Mouse (Mus musculus): ENCODE measurements around the gene Olfr766-ps1. TPM values are rescaled to one million over a fixed set of nuclear protein-coding genes. Genes with fewer than 3 reads are reported as not detected.
"Not testable (repeated sequence)": the region's sequence is repeated elsewhere in the genome, so short reads cannot be mapped to it uniquely, and the experiment has no call there.

Olfr766-ps1 gene
- total RNA-seq (2021) = not detected
- long read RNA-seq = 0 reads

DNA sequence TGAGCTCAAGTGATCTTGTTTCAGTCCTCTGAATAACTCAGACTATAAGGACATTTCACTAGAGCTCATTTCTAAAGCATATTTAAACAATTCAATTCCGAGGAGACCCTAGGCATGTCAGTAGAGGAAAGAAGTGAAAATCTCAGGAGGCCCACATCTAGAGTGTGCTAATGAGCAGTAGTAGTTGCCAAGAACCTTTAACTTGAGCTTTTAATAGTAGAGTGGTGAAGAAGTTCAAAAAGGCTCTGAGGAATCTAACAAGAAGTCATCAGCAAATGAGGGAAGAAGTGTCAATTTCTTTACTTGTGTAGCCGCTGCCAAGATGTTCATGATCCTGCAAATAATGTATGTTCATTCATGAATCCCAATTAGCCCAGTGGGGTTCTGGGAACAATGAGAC is at the start of gene Olfr766-ps1:
Gene Olfr766-ps1 (minus strand): TSS at position 101 of the 400 bp plus-strand sequence.
- DNase-seq (ENCODE audit: low spot score in 2 of 2) = no peak

DNA sequence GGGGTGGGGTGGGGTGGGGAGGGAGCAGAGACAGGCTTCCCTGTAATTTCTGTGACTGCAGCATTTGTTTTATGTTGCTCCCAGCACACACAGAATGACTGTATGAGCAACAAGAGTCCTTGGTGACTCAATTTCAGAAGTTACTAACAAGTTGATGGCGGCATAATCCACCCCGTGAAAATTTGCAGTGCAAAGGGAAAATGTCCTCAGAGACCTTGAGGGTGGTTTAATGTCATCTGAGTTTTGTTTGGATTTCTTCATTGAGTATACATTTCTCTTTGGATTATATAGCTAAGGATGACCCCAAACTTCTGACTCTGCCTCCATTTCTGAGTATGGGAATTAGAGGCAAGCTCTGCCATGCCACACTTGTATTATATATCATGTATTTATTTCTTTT is 49.0 kb upstream of the Olfr766-ps1 start, which contains the start of gene Olfr769:
Gene Olfr769 (minus strand): TSS at position 101 of the 400 bp plus-strand sequence.
- no peak for DNase-seq (ENCODE audit: low spot score in 2 of 2)

GRCm38 (mm10) chr10:129115146-129115545 is 46.4 kb upstream of the Olfr766-ps1 start:
- no peak for DNase-seq (ENCODE audit: low spot score in 2 of 2)

GRCm38 (mm10) chr10:129101231-129101630 is 32.5 kb upstream of the Olfr766-ps1 start:
- no peak for DNase-seq (ENCODE audit: low spot score in 2 of 2)

DNA sequence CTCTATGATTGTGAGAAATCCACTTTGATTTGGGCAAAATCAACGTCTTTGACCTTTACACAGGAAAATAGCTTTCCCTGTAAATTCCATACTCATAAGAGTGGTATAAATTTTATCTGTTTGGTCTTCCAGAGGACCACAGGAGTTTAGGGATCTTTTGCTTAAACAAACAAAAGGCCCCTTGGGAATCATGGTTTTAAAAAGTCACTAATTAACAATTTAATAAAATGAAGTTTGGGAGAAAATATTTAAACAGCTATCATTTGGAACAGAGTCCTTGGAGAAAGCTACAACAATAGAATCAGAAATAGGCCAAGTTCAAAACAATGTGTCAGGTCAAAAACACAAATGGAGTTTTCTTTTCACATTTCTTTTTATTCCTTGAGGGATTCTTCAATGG is 30.5 kb upstream of the Olfr766-ps1 start, which contains the start of gene Olfr768:
Gene Olfr768 (minus strand): TSS at position 101 of the 400 bp plus-strand sequence.
- DNase-seq (ENCODE audit: low spot score in 2 of 2) = no peak

- not testable (repeated sequence) for DNase-seq (ENCODE audit: low spot score in 2 of 2)
These were observed 14.0 kb upstream of the Olfr766-ps1 start, which contains the start of gene Olfr767 for GRCm38 (mm10) chr10:129082810-129083209. Olfr767 (minus strand) TSS chr10:129082910.

DNA sequence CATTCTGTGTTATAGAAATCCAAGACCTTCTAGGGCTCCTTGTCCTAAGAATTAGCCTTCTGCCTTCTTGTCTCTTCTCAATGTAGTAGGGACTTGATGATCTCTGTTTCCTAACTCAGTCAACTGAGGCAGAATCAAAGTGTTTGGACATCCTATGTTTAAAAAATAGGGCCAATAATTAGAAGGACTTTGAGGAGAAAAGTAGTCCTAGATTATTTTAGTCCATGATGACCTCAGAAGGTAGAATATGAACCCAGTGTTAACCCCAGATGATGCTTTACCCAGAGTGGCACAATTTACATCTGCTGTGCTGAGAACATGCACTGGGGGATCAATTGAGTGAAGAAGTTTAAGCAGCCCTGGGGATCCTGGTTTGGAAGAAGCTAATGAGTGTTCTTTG is 18.9 kb downstream of the Olfr766-ps1 start, which contains the start of gene Olfr765:
Gene Olfr765 (minus strand): TSS at position 101 of the 400 bp plus-strand sequence.
- not testable (repeated sequence) for DNase-seq (ENCODE audit: low spot score in 2 of 2)

- DNase-seq (ENCODE audit: low spot score in 2 of 2) = no peak
These were observed 29.0 kb downstream of the Olfr766-ps1 start, which contains the start of gene Olfr764-ps1 for GRCm38 (mm10) chr10:129039796-129040195. Olfr764-ps1 (minus strand) TSS chr10:129039896.

- DNase-seq (ENCODE audit: low spot score in 2 of 2) = no peak
These were observed 40.4 kb downstream of the Olfr766-ps1 start for GRCm38 (mm10) chr10:129028343-129028742.

GRCm38 (mm10) chr10:129026018-129026662 is 42.6 kb downstream of the Olfr766-ps1 start:
- DNase-seq (ENCODE audit: low spot score in 2 of 2) = peak in 1 of 2 experiments; percentile 32

DNA sequence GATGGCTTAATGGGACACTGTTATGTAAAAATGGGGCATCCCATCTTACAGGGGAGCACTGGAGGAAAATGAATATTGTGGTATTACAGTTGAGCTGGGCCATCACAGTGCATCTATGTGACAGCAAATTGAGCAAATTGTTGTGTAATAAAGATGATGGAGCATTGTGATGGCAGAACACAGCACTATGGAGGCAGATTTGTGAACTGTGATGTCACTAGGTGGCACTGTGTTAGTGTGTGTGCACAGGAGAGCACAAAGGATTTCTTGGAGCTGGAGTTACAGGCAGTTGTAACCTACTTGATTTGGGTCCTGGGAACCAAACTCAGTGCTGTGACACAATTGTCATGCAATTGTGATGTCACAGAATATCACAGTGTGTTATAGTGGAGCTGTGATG is 45.5 kb downstream of the Olfr766-ps1 start:
- DNase-seq (ENCODE audit: low spot score in 2 of 2) = no peak

DNA sequence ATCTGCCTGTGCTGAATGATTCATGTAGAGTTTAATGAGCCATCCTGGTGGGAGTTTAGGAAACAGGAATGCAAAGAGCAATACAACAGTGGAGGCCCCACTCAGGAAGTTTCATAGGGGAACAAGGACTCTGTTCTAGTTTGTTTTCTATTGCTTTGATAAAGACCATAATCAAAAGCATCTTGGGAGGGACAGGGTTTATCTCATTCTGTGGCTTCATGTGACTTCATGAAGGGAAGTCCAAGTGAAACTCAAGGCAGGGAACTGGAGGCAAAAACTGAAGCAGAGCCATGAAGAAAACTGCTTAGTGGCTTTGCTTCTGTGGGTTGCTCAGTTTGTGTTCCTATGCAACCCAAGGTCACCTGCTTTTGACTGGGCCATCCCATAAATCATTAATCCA is 54.3 kb downstream of the Olfr766-ps1 start:
- no peak for DNase-seq (ENCODE audit: low spot score in 2 of 2)

Other genes with a start within 250 kb of the Olfr766-ps1 start
- gene Ormdl2, start 247.3 kb downstream of the Olfr766-ps1 start, total RNA-seq (2021) = 10 to 100 TPM in 1 of 2 experiments, 1 to 10 TPM in 1; 9.3 to 10.4 TPM
- 10 to 100 TPM; 18.2 to 18.9 TPM for gene Gdf11, start 177.3 kb downstream of the Olfr766-ps1 start, total RNA-seq (2021)
- gene Cd63, start 168.0 kb downstream of the Olfr766-ps1 start, total RNA-seq (2021) = 10 to 100 TPM; 74.2 to 79.4 TPM
- gene Rdh5, start 146.1 kb downstream of the Olfr766-ps1 start, total RNA-seq (2021) = 1 to 10 TPM; 7.1 to 8.1 TPM
- gene Bloc1s1, start 144.9 kb downstream of the Olfr766-ps1 start, total RNA-seq (2021) = 10 to 100 TPM; 94.9 to 98.7 TPM
- gene Itga7, start 135.2 kb downstream of the Olfr766-ps1 start, total RNA-seq (2021) = 10 to 100 TPM; 29.7 to 30.0 TPM
- not detected for gene Mettl7b, start 108.0 kb downstream of the Olfr766-ps1 start, total RNA-seq (2021)
- not detected for gene Olfr9, start 79.5 kb downstream of the Olfr766-ps1 start, total RNA-seq (2021)
- gene Olfr763, start 58.2 kb downstream of the Olfr766-ps1 start, total RNA-seq (2021) = not detected
- not detected for gene Olfr764-ps1, start 29.1 kb downstream of the Olfr766-ps1 start, total RNA-seq (2021)
- not detected for gene Olfr765, start 19.0 kb downstream of the Olfr766-ps1 start, total RNA-seq (2021)
- not detected for gene Olfr767, start 13.9 kb upstream of the Olfr766-ps1 start, total RNA-seq (2021)
- gene Olfr768, start 30.4 kb upstream of the Olfr766-ps1 start, total RNA-seq (2021) = not detected
- gene Olfr769, start 48.9 kb upstream of the Olfr766-ps1 start, total RNA-seq (2021) = not detected
- gene Olfr770, start 70.0 kb upstream of the Olfr766-ps1 start, total RNA-seq (2021) = not detected
- gene Olfr771, start 95.8 kb upstream of the Olfr766-ps1 start, total RNA-seq (2021) = not detected
- gene Olfr772, start 108.9 kb upstream of the Olfr766-ps1 start, total RNA-seq (2021) = not detected
- gene Olfr773, start 118.4 kb upstream of the Olfr766-ps1 start, total RNA-seq (2021) = not detected
- gene Olfr774, start 167.2 kb upstream of the Olfr766-ps1 start, total RNA-seq (2021) = not detected
- gene Olfr775, start 179.4 kb upstream of the Olfr766-ps1 start, total RNA-seq (2021) = not detected
- gene Olfr776, start 190.2 kb upstream of the Olfr766-ps1 start, total RNA-seq (2021) = not detected
- gene Olfr777, start 202.5 kb upstream of the Olfr766-ps1 start, total RNA-seq (2021) = not detected
- not detected for gene Olfr780, start 249.1 kb upstream of the Olfr766-ps1 start, total RNA-seq (2021)

Measured in layer of hippocampus, adult 18-20 months (tissue).